Mouse (Mus musculus) limb, embryonic 13.5 days (tissue): Measurements from ENCODE around the gene Galnt3. TPM values are rescaled to one million over a fixed set of nuclear protein-coding genes. Genes with fewer than 3 reads are reported as not detected.

ENCODE experiments used
- ATAC-seq: fragments of 200-750 bp; cut with Nextera tagmentation; 2 replicates; pipeline ENCODE4 v1.8.0; 2017; ENCODE audit warnings: low read depth, moderate number of reproducible peaks, moderate TSS enrichment; ENCODE audit not compliant: low FRiP score
- H3K27ac ChIP-seq: fragments of 300-500 bp; sonication (generic); 2 replicates; pipeline ENCODE4 v1.5.1; 2015; ENCODE audit warnings: inconsistent platforms, mild to moderate bottlenecking, moderate library complexity
- H3K27me3 ChIP-seq: fragments of 300-500 bp; sonication (generic); 2 replicates; pipeline ENCODE4 v1.6.1; 2015; ENCODE audit warnings: mild to moderate bottlenecking, inconsistent platforms
- H3K36me3 ChIP-seq: fragments of 300-500 bp; sonication (generic); 2 replicates; pipeline ENCODE4 v1.6.1; 2015; ENCODE audit warnings: inconsistent platforms, mild to moderate bottlenecking, moderate library complexity
- H3K4me1 ChIP-seq: fragments of 300-500 bp; sonication (generic); 2 replicates; pipeline ENCODE4 v1.6.1; 2015; ENCODE audit warnings: inconsistent platforms
- H3K4me2 ChIP-seq: fragments of 300-500 bp; sonication (generic); replicated peaks from 2 replicates; pipeline ENCODE4 v1.6.1; 2015; ENCODE audit warnings: inconsistent platforms, mild to moderate bottlenecking, moderate library complexity
- H3K4me3 ChIP-seq: fragments of 300-500 bp; sonication (generic); 2 replicates; pipeline ENCODE4 v1.5.1; 2015; ENCODE audit warnings: moderate library complexity, mild to moderate bottlenecking, inconsistent platforms
- H3K9ac ChIP-seq: fragments of 300-500 bp; sonication (generic); 2 replicates; pipeline ENCODE4 v1.6.1; 2015; ENCODE audit warnings: mild to moderate bottlenecking, inconsistent platforms
- H3K9me3 ChIP-seq: fragments of 300-500 bp; sonication (generic); 2 replicates; pipeline ENCODE4 v1.6.1; 2016; ENCODE audit warnings: inconsistent platforms
- WGBS: fragments of 180-500 bp; shearing (Covaris S2); methylation state at CpG from one replicate; pipeline ENCODE4 v1.1.7; 2015; 5-methylcytosine and 5-hydroxymethylcytosine counted together
- polyA plus RNA-seq: library from polyadenylated mRNA; unstranded; fragments of >200 nt; fragmentation: Nextera tagmentation; extraction: Ambion mirVana; gene quantifications from 2 replicates; pipeline ENCODE4 v1.2.1, GENCODE M21; 2015

Gene Galnt3
- polyA plus RNA-seq, 1 experiment from 2014 or later = 2.2 TPM

- Histone ChIP-seq H3K27me3 (no peaks in the 10 kb centered on the region), H3K4me3 (no peak overlapping the region), H3K4me1 (peaks cover 22% of the 10 kb centered on the region), H3K9me3 (no peaks in the 10 kb centered on the region), H3K4me2 (no peak overlapping the region), H3K27ac (no peak overlapping the region), H3K36me3 (no peaks in the 10 kb centered on the region), H3K9ac (no peak overlapping the region)
- 92% methylated on average over 2 of the region's 2 CpGs for WGBS
- ATAC-seq = no peak
Observed at GRCm38 (mm10) chr2:66142711-66143110, 17.9 kb upstream of the Galnt3 start.

- peaks cover 19% of the 10 kb centered on the region for H3K4me1 ChIP-seq
- H3K36me3 ChIP-seq = no peaks in the 10 kb centered on the region
- H3K4me2 ChIP-seq = no peak overlapping the region
- H3K27ac ChIP-seq = no peak overlapping the region
- 96% methylated on average over 2 of the region's 2 CpGs for WGBS
- H3K9ac ChIP-seq = no peak overlapping the region
- H3K9me3 ChIP-seq = no peaks in the 10 kb centered on the region
- no peak for ATAC-seq
- H3K4me3 ChIP-seq = no peak overlapping the region
- H3K27me3 ChIP-seq = no peaks in the 10 kb centered on the region
Observed at GRCm38 (mm10) chr2:66142268-66142667, 17.5 kb upstream of the Galnt3 start.

GRCm38 (mm10) chr2:66140246-66140645, 15.5 kb upstream of the Galnt3 start:
- Histone ChIP-seq H3K4me1 (peaks cover 9% of the 10 kb centered on the region), H3K36me3 (no peaks in the 10 kb centered on the region), H3K9ac (no peak overlapping the region), H3K4me2 (no peak overlapping the region), H3K27ac (no peak overlapping the region), H3K27me3 (no peaks in the 10 kb centered on the region), H3K9me3 (no peaks in the 10 kb centered on the region), H3K4me3 (no peak overlapping the region)
- WGBS = 16% methylated on average over 4 of the region's 4 CpGs
- peak; percentile 67; the same call in 1 of the 2 replicates for ATAC-seq

GRCm38 (mm10) chr2:66131862-66132544, 7.2 kb upstream of the Galnt3 start:
- no peak overlapping the region for H3K4me2 ChIP-seq
- no peak overlapping the region for H3K9ac ChIP-seq
- H3K27ac ChIP-seq = no peak overlapping the region
- ATAC-seq = no peak
- H3K4me3 ChIP-seq = no peak overlapping the region
- H3K36me3 ChIP-seq = no peaks in the 10 kb centered on the region
- 72% methylated on average over 8 of the region's 8 CpGs for WGBS
- no peaks in the 10 kb centered on the region for H3K9me3 ChIP-seq
- H3K4me1 ChIP-seq = no peaks in the 10 kb centered on the region
- H3K27me3 ChIP-seq = peaks cover 3% of the 10 kb centered on the region; the same call in 1 of the 2 replicates

- ATAC-seq = no peak
- no peaks in the 10 kb centered on the region for H3K9me3 ChIP-seq
- no peaks in the 10 kb centered on the region for H3K36me3 ChIP-seq
- WGBS = 89% methylated on average over 2 of the region's 2 CpGs
- no peak overlapping the region for H3K9ac ChIP-seq
- no peak overlapping the region for H3K27ac ChIP-seq
- no peak overlapping the region for H3K4me3 ChIP-seq
- peaks cover 26% of the 10 kb centered on the region for H3K27me3 ChIP-seq
- H3K4me1 ChIP-seq = peaks cover 2% of the 10 kb centered on the region
- no peak overlapping the region for H3K4me2 ChIP-seq
Observed at GRCm38 (mm10) chr2:66128941-66129340, 4.1 kb upstream of the Galnt3 start.

GRCm38 (mm10) chr2:66127541-66127940, 2.7 kb upstream of the Galnt3 start:
- Histone ChIP-seq H3K4me1 (peaks cover 7% of the 10 kb centered on the region), H3K4me2 (no peak overlapping the region), H3K27me3 (peaks cover 34% of the 10 kb centered on the region), H3K4me3 (no peak overlapping the region), H3K9me3 (no peaks in the 10 kb centered on the region), H3K27ac (no peak overlapping the region), H3K9ac (no peak overlapping the region), H3K36me3 (no peaks in the 10 kb centered on the region)
- WGBS = 67% methylated on average over 1 of the region's 1 CpGs
- ATAC-seq = no peak

- no peaks in the 10 kb centered on the region for H3K9me3 ChIP-seq
- no peak overlapping the region for H3K4me2 ChIP-seq
- 91% methylated on average over 4 of the region's 4 CpGs for WGBS
- H3K4me1 ChIP-seq = peaks cover 7% of the 10 kb centered on the region
- H3K4me3 ChIP-seq = no peak overlapping the region
- H3K27ac ChIP-seq = no peak overlapping the region
- ATAC-seq = no peak
- peaks cover 38% of the 10 kb centered on the region for H3K27me3 ChIP-seq
- H3K36me3 ChIP-seq = no peaks in the 10 kb centered on the region
- H3K9ac ChIP-seq = no peak overlapping the region
Observed at GRCm38 (mm10) chr2:66126936-66127335, 2.1 kb upstream of the Galnt3 start.

GRCm38 (mm10) chr2:66123756-66124589, 821 bp downstream of the Galnt3 start:
- Histone ChIP-seq H3K27ac (no peak overlapping the region), H3K4me3 (peak overlapping the region; percentile 56), H3K9ac (peak overlapping the region; percentile 75), H3K36me3 (no peaks in the 10 kb centered on the region), H3K4me2 (peak overlapping the region; percentile 100), H3K4me1 (peaks cover 7% of the 10 kb centered on the region), H3K27me3 (peaks cover 38% of the 10 kb centered on the region), H3K9me3 (no peaks in the 10 kb centered on the region)
- peak; percentile 70 for ATAC-seq
- under 1% methylated on average over 57 of the region's 57 CpGs for WGBS

GRCm38 (mm10) chr2:66117686-66118085, 7.1 kb downstream of the Galnt3 start:
- Histone ChIP-seq H3K27ac (no peak overlapping the region), H3K4me2 (no peak overlapping the region), H3K4me1 (peaks cover 4% of the 10 kb centered on the region; the same call in 1 of the 2 replicates), H3K36me3 (no peaks in the 10 kb centered on the region), H3K4me3 (no peak overlapping the region), H3K27me3 (peaks cover 5% of the 10 kb centered on the region), H3K9me3 (no peaks in the 10 kb centered on the region), H3K9ac (no peak overlapping the region)
- ATAC-seq = no peak
- WGBS = 35% methylated on average over 3 of the region's 3 CpGs

- Histone ChIP-seq H3K27me3 (no peaks in the 10 kb centered on the region), H3K9ac (no peak overlapping the region), H3K4me2 (no peak overlapping the region), H3K36me3 (no peaks in the 10 kb centered on the region), H3K4me3 (no peak overlapping the region), H3K4me1 (no peaks in the 10 kb centered on the region), H3K9me3 (no peaks in the 10 kb centered on the region), H3K27ac (no peak overlapping the region)
- WGBS = 81% methylated on average over 9 of the region's 9 CpGs
- ATAC-seq = no peak
Observed at GRCm38 (mm10) chr2:66107864-66108514, 16.8 kb downstream of the Galnt3 start.

GRCm38 (mm10) chr2:66103740-66104436, 20.9 kb downstream of the Galnt3 start:
- no peaks in the 10 kb centered on the region for H3K9me3 ChIP-seq
- H3K36me3 ChIP-seq = no peaks in the 10 kb centered on the region
- H3K27me3 ChIP-seq = no peaks in the 10 kb centered on the region
- 68% methylated on average over 10 of the region's 10 CpGs for WGBS
- no peaks in the 10 kb centered on the region for H3K4me1 ChIP-seq
- no peak overlapping the region for H3K27ac ChIP-seq
- H3K9ac ChIP-seq = no peak overlapping the region
- ATAC-seq = no peak
- H3K4me3 ChIP-seq = no peak overlapping the region
- no peak overlapping the region for H3K4me2 ChIP-seq
